Mouse (Mus musculus) C2C12 (cell line): ENCODE results near the gene 1700025G04Rik. TPM values are rescaled to one million over a fixed set of nuclear protein-coding genes. Genes with fewer than 3 reads are reported as not detected.

Experiments
- H3K27me3 ChIP-seq: one replicate; pipeline ENCODE4 v1.6.1; 2011; ENCODE audit not compliant: control insufficient read depth, insufficient read depth, insufficient read length
- H3K36me3 ChIP-seq: one replicate; pipeline ENCODE4 v1.6.1; 2011; ENCODE audit not compliant: control insufficient read depth, insufficient read depth
- H3K4me3 ChIP-seq: one replicate; pipeline ENCODE4 v1.5.1; 2011; ENCODE audit warnings: mild to moderate bottlenecking, control low read depth; ENCODE audit not compliant: poor library complexity, insufficient read depth, severe bottlenecking
- H3K79me2 ChIP-seq: one replicate; pipeline ENCODE4 v1.6.1; 2011; ENCODE audit not compliant: control insufficient read depth, insufficient read depth
- H3K79me3 ChIP-seq: one replicate; pipeline ENCODE4 v1.6.1; 2011; ENCODE audit warnings: low read depth, control low read depth
- H3ac ChIP-seq: one replicate; pipeline ENCODE3; 2011; ENCODE audit warnings: low read depth; ENCODE audit not compliant: control insufficient read depth, insufficient read length
- CEBPB ChIP-seq: IDR thresholded peaks from one replicate; pipeline ENCODE4 v1.6.1; 2011; ENCODE audit warnings: low read depth, mild to moderate bottlenecking, control low read depth, moderate library complexity
- CTCF ChIP-seq: IDR thresholded peaks from one replicate; pipeline ENCODE4 v1.5.1; 2011; ENCODE audit not compliant: control insufficient read depth, insufficient read depth, insufficient read length
- FOSL1 ChIP-seq: IDR thresholded peaks from one replicate; pipeline ENCODE4 v1.8.0; 2011; ENCODE audit warnings: mild to moderate bottlenecking, low read length; ENCODE audit not compliant: poor library complexity, insufficient read depth, severe bottlenecking
- MAX ChIP-seq: IDR thresholded peaks from one replicate; pipeline ENCODE4 v1.6.1; 2011; ENCODE audit warnings: mild to moderate bottlenecking, control low read depth
- MYOD1 ChIP-seq: IDR thresholded peaks from one replicate; pipeline ENCODE4 v1.6.1; 2011; ENCODE audit warnings: low read depth; ENCODE audit not compliant: control insufficient read depth, insufficient read length
- MYOG ChIP-seq: IDR thresholded peaks from one replicate; pipeline ENCODE4 v1.6.1; 2011; ENCODE audit not compliant: control insufficient read depth, insufficient read length; ENCODE audit errors: extremely low read depth
- USF1 ChIP-seq: IDR thresholded peaks from one replicate; pipeline ENCODE4 v1.6.1; 2011; ENCODE audit warnings: low read depth, mild to moderate bottlenecking, control low read depth, moderate library complexity
- polyA plus RNA-seq: library from polyadenylated mRNA; unstranded; fragments of >200 nt; fragmentation: generic; extraction: Trizol; gene quantifications from one replicate; pipeline ENCODE4 v1.2.1, GENCODE M21; 2012; ENCODE audit warnings: missing spikeins

The 1700025G04Rik gene
- polyA plus RNA-seq, 1 experiment = 2.1 TPM

DNA sequence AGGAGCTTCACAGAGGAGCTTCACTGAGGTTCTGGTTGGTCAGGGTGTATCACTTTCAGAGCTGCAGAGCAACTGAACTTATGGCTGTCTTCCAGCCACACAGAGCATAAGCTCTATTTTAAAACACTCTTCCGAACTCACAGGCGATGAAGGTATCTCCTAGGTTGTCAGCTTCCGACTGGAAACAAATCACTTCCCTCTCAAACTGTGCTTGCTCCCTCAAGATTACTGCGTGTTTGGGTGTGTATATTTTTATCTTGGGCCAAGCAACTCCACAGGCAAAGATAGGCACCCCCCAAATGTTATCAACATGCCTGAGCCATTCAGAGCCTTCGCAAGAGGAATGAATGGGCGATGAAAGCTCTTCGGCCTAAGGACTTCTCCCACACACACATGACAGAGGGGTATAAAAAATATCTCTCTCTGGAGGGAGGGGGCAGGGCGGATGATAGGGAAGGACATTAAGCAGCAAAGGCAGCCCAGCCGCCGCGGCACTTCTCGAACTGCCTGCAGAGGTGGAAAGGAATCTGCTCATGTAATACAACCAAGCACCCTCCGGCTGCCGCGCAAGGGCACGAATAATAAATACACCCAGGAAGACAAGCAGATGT is 1.0 kb downstream of the 1700025G04Rik start:
- Histone ChIP-seq H3K36me3 (no peaks in the 10 kb centered on the region), H3K4me3 (peak overlapping the region; percentile 38), H3K79me2 (no peaks in the 10 kb centered on the region), H3K79me3 (no peaks in the 10 kb centered on the region), H3ac (peak overlapping the region; percentile 33), H3K27me3 (no peaks in the 10 kb centered on the region)
- TF ChIP-seq MAX (no peak), CTCF (no peak), CEBPB (no peak), USF1 (no peak)

DNA sequence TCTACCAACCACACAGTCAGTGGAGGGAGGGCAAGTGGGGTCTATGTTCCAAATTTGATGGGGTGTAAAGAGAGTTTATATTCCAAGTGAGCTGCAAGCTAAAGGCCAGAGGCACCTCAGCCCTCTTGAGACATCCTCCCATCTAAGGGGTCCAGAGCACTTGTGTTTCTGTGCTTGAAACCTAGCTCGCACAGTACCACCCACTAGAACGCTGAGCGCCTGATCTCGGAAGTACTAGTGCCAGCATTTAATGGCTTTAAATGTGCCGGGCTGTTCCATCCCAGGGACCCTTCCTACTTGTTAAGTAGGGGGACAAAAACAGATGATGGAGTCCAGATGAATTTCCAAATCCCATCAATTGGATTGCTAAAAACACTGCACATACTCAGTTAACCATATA is 1.9 kb downstream of the 1700025G04Rik start:
- H3ac ChIP-seq = no peak overlapping the region
- TF ChIP-seq USF1 (no peak), CEBPB (no peak), MYOD1 (no peak), CTCF (no peak), MYOG (no peak), FOSL1 (no peak), MAX (no peak)
- H3K27me3 ChIP-seq = no peaks in the 10 kb centered on the region
- H3K79me2 ChIP-seq = no peaks in the 10 kb centered on the region
- H3K79me3 ChIP-seq = no peaks in the 10 kb centered on the region
- H3K4me3 ChIP-seq = no peak overlapping the region
- H3K36me3 ChIP-seq = no peaks in the 10 kb centered on the region

DNA sequence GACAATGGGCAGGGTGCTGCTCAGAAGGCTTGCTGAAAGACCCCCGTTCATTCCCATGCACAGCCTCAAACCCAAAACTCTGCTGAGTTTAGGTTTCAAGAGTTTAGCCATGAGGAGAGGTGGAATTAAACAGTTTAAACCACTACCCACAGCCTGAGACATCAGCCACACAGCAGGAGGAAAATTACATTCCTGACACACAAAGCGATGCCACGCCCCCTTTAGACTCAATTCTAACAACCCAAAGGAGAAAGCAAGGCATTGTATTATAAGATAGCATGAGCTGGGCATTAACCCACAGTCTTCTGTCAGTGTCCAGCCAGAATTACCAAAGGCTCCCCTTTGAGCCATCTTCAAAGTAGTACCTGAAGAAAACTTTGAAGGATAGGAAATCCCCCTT is 3.0 kb downstream of the 1700025G04Rik start:
- no peak overlapping the region for H3K4me3 ChIP-seq
- no peaks in the 10 kb centered on the region for H3K79me2 ChIP-seq
- no peaks in the 10 kb centered on the region for H3K27me3 ChIP-seq
- H3ac ChIP-seq = no peak overlapping the region
- no peaks in the 10 kb centered on the region for H3K79me3 ChIP-seq
- H3K36me3 ChIP-seq = no peaks in the 10 kb centered on the region
- no peak for TF ChIP-seq FOSL1
- no peak for TF ChIP-seq MYOG
- TF ChIP-seq MYOD1 = no peak
- TF ChIP-seq MAX = no peak
- TF ChIP-seq USF1 = no peak
- no peak for TF ChIP-seq CTCF
- TF ChIP-seq CEBPB = no peak

DNA sequence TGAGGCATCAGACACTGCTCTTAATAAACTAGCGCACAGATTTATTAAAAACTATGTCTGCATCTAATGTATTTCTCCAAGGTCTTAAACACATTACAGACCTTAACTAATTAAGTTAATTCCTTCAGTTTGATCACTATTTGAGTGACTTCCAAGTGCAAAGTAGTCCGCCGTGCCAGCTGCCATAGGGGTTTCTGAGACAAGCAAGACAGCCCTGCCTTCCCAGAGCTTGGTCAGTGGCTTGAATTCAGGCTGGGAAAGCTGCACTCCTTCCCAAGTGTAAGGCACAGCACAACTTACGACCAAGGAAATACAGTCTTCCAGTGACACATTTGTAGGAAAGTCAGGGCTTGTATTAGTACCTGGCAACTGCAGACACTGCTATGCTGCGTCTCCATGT is 4.4 kb downstream of the 1700025G04Rik start:
- H3K36me3 ChIP-seq = no peaks in the 10 kb centered on the region
- TF ChIP-seq MYOG (no peak), USF1 (no peak), CEBPB (no peak), CTCF (no peak), MAX (no peak), FOSL1 (no peak), MYOD1 (no peak)

DNA sequence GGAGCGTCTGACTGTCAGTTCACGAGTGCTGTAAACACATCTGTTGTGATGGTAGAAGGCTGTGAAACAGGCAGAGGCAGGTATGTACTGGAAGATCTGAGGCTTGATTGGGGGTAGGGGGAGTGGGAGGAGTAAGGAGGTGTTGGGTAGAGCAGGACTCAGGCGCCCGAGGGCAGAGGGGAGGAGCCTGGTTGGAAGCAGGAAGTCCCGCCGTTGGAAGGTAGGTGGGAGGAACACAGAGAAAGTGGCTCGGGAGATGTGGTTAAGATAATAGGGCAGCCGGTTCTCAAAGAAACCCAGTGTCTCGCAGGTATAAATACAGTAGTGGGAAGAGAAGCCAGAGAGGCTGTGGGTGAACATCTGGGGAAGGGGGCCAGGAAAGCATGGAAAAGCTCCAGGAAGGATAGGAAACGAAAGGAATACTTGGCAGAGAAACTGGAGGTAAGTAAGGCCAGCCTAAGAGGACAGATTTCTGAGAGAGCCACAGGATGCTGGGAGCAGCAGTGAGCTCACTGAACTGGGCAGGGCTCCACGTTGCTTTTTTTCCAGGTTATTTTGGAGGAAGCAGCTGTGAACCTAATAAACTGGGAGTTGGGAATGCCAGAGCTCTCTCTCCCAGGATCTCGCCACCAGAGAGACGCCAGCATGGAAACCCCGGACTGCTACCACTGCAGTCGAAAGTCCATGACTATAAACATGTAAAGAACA is 5.1 kb downstream of the 1700025G04Rik start:
- H3K27me3 ChIP-seq = no peaks in the 10 kb centered on the region
- H3K36me3 ChIP-seq = no peaks in the 10 kb centered on the region
- no peak overlapping the region for H3K4me3 ChIP-seq
- no peak overlapping the region for H3ac ChIP-seq
- no peak for TF ChIP-seq MYOD1
- H3K79me3 ChIP-seq = no peaks in the 10 kb centered on the region
- no peaks in the 10 kb centered on the region for H3K79me2 ChIP-seq

More for the DNA sequence above, 4.4 kb downstream of the 1700025G04Rik start:
- Histone ChIP-seq H3K4me3 (no peak overlapping the region), H3K79me2 (no peaks in the 10 kb centered on the region), H3K79me3 (no peaks in the 10 kb centered on the region), H3ac (no peak overlapping the region), H3K27me3 (no peaks in the 10 kb centered on the region)
